Mouse (Mus musculus): Measurements from ENCODE around the gene Chsy1. TPM values are rescaled to one million over a fixed set of nuclear protein-coding genes. Genes with fewer than 3 reads are reported as not detected.

The Chsy1 gene
- 22.7 and 24.4 TPM in 2 replicates for polyA plus RNA-seq (2015; fragmentation: Nextera tagmentation; extraction: Ambion mirVana)

DNA sequence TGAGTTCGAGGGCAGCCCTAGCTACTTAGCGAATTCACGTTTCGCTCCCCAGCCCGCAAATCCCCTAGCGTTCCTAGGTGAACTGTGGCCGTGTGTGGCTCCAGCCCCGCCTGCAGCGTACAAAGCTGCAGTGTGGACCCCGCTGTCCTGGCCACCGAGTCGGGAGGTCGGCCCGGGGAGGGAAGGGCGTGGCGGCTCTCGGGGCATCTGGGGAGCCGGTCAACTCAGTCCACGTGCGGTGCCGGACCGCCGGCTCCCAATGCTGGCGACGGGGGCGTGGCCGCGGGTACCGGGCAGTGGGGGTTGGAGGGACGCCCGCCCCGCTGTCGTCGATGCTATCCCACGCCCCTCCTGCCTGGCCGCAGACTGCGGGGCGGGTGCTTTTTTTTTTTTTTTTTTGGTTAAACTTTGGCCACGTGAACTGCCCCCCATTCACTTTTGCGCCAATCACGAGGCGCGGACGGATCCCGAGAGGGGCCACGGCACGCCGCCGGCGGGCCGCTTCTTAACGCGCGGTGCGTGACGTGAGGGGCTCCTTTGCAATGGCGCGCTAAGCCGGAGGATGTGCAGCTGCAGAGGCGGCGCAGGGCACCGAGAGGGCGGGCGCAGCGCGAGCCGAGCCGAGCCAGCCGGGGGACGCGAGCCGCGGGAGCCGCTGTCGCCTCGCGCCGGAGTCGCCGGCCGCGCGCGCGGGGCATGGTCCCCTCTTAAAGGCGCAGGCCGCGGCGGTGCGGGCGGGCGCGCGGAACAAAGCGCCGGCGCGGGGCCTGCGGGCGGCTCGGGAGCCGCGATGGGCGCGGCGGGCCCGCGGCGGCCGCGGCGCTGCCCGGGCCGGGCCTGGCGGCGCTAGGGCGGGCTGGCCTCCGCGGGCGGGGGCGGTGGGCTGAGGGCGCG is at the start of gene Chsy1:
Gene Chsy1, plus strand, starts transcription at position 555 of the 894 bp plus-strand sequence.
- Histone ChIP-seq H3K4me3 (peak within 1 kb of the TSS; percentile 93), H3K4me1 (peaks cover 35% of the 10 kb centered on the region), H3K4me2 (peak within 1 kb of the TSS; percentile 84), H3K27ac (peak within 1 kb of the TSS; percentile 94), H3K9ac (peak within 1 kb of the TSS; percentile 98), H3K27me3 (no peaks in the 10 kb centered on the region), H3K36me3 (0 out of 2 replicates have a peak, but pooled peaks cover 1% of the 10 kb centered on the region), H3K9me3 (no peaks in the 10 kb centered on the region)
- under 1% methylated on average over 95 of the region's 123 CpGs for WGBS
- peak; percentile 81 for ATAC-seq (ENCODE audit: insufficient number of reproducible peaks, insufficient read depth, low FRiP score, low TSS enrichment, low read depth)

DNA sequence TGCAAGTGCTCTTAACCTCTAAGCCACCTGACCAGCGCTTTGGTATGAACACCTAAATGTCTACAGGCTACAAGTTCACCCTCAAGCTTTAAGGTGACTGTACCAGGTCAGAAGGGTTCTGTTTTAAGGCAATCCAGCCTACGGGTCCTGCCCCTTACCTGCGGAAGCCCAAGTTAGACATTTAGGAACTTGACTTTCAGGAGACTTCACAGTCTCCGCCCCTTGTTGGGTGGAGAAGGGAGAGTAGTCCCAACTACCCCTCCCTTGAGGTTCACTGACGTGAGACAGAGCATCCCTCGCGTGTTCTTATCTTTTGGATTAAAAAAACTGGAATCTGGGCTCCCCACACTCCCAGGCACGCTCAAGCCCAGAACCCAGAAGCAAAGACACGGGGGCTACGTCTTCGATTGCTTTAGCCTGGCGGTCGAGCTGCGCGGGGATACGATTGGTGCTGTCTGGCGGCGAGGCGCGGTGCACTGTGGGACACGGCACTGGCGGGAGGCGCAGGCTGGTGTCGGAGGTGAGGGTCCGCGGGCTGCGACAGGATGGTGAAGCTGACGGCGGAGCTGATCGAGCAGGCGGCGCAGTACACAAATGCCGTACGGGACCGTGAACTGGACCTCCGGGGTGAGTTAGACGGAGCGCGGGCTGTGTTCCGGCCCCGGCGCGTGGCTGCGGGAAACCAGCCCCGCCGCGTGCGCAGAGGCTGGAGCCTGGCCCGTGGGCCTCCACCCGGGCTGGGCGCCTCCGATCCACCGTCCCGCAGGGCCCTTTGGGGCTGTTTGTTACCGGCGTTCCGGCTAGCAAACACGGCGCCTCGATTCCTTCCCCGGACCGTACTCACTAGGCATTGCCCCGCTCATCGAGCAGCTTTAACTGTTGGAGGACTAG is 49.0 kb upstream of the Chsy1 start:
- Histone ChIP-seq H3K4me1 (peaks cover 20% of the 10 kb centered on the region), H3K9ac (peak overlapping the region; percentile 98), H3K36me3 (peaks cover 29% of the 10 kb centered on the region), H3K4me2 (peak overlapping the region; percentile 90), H3K27me3 (no peaks in the 10 kb centered on the region), H3K27ac (peak overlapping the region; percentile 71), H3K9me3 (no peaks in the 10 kb centered on the region), H3K4me3 (peak overlapping the region; percentile 96)
- ATAC-seq (ENCODE audit: insufficient number of reproducible peaks, insufficient read depth, low FRiP score, low TSS enrichment, low read depth): peak; percentile 88
- WGBS: under 1% methylated on average over 64 of the region's 64 CpGs

DNA sequence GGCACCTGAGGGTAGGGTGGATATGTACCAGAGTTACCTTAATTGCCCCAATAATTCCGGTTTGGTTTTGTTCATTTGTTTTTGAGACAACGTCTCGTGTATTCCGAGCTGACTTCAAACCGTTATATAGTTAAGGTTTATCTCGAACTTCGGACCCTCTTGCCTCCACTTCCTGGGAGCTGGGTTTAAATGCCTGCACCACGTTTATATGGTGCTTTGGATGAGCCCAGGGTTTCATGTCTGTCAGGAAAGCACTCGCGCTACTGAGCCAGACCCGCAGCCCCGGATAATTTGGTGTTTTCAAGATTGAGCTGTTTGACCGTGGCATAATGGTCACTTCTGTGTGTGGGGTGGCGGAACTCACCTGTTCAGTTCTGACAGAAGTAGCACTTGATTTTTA is 48.3 kb upstream of the Chsy1 start:
- H3K4me2 ChIP-seq: peak overlapping the region; percentile 90
- no peak overlapping the region; the same call in 1 of the 2 replicates for H3K27ac ChIP-seq
- no peaks in the 10 kb centered on the region for H3K27me3 ChIP-seq
- no peaks in the 10 kb centered on the region for H3K9me3 ChIP-seq
- peak overlapping the region; percentile 98 for H3K9ac ChIP-seq
- H3K4me1 ChIP-seq: peaks cover 20% of the 10 kb centered on the region
- ATAC-seq (ENCODE audit: insufficient number of reproducible peaks, insufficient read depth, low FRiP score, low TSS enrichment, low read depth): no peak
- peak overlapping the region; percentile 96 for H3K4me3 ChIP-seq
- WGBS: 1% methylated on average over 14 of the region's 14 CpGs
- H3K36me3 ChIP-seq: peaks cover 35% of the 10 kb centered on the region

DNA sequence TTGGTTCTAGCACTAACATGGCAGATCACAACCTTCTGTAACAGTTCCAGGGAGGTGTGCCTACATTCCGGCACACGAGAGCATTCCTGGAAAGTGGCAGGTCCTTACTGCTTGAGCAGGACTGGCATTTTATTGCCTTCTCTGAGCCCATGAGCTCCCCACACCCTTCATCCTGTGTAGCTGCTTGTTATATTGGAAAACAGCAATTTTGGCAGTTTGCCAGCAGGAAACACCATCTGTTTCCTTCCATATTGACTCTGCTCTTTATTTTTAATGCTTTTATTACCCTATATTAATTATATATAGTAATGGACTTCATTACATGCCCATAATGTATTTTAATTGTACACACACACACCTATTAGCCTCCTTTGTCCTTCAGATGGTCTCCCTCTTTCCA is 32.9 kb upstream of the Chsy1 start:
- Histone ChIP-seq H3K4me3 (no peak overlapping the region), H3K4me2 (no peak overlapping the region), H3K9me3 (no peaks in the 10 kb centered on the region), H3K27me3 (no peaks in the 10 kb centered on the region), H3K36me3 (peaks cover 56% of the 10 kb centered on the region), H3K9ac (no peak overlapping the region), H3K27ac (no peak overlapping the region), H3K4me1 (peaks cover 12% of the 10 kb centered on the region)
- WGBS: 79% methylated on average over 2 of the region's 2 CpGs
- no peak for ATAC-seq (ENCODE audit: insufficient number of reproducible peaks, insufficient read depth, low FRiP score, low TSS enrichment, low read depth)

DNA sequence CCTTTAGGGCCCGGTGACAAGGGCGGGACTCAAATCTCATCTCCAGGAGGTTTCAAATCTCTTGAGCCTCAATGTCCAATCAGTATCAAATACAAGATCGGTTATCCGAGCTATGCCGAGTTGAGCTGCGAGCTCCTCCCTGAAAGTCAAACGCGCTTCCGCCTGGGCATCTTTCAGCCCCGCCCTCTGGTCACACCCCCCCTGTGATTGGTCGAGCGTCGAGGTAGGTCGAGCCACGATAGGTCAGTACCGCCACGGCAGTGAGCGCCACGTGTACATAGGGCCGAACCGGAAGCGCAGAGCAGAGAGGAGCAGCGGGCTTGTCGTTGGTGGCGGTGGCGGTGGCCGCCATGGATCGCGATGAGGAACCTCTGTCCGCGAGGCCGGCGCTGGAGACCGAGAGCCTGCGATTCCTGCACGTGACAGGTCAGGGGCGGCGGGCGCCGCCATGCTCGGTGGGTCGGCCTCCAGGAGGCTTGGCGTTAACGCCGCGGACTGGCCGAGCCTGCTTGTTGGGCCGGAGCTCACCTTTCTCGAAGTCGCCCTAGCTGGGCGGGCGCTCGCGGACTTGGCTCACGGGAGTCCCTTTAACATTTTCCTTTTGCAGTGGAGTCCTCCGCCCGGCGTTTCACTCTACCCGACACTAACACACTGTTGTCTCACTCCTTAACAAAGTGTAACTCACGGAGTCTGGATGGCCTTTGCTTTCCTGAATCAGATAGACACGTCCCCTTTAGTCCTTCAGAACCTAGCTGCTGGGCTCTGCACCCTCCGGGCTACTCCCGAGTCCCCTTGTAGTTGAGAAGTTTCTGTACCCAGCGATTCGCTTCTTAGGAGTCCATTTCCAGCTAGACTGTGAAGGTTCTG is 29.7 kb upstream of the Chsy1 start, which contains the start of gene Selenos:
Gene Selenos, plus strand, starts transcription at position 286 of the 867 bp plus-strand sequence.
- H3K27me3 ChIP-seq: no peaks in the 10 kb centered on the region
- WGBS: under 1% methylated on average over 65 of the region's 65 CpGs
- peak within 1 kb of the TSS; percentile 84 for H3K4me3 ChIP-seq
- H3K4me1 ChIP-seq: peaks cover 17% of the 10 kb centered on the region
- H3K4me2 ChIP-seq: peak within 1 kb of the TSS; percentile 68
- H3K9me3 ChIP-seq: no peaks in the 10 kb centered on the region
- peak within 1 kb of the TSS; percentile 82 for H3K27ac ChIP-seq
- peak within 1 kb of the TSS; percentile 85 for H3K9ac ChIP-seq
- ATAC-seq (ENCODE audit: insufficient number of reproducible peaks, insufficient read depth, low FRiP score, low TSS enrichment, low read depth): peak; percentile 99
- peaks cover 56% of the 10 kb centered on the region for H3K36me3 ChIP-seq

DNA sequence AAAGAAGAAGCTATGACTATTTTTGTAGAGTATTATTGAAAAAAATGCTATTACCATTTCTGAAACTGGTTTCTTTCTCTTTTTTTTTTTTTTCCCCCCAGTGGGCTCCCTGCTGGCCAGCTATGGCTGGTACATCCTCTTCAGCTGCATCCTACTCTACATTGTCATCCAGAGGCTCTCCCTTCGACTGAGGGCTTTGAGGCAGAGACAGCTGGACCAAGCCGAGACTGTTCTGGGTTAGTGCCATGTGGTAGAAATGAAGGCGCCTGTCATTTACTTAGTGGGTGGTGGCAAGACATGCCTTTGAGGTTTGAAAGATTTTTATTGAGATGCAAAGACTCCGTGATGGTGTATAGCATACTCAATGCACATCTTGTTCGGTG is 29.1 kb upstream of the Chsy1 start:
- Histone ChIP-seq H3K36me3 (peaks cover 56% of the 10 kb centered on the region), H3K4me1 (peaks cover 17% of the 10 kb centered on the region), H3K27me3 (no peaks in the 10 kb centered on the region), H3K4me3 (peak overlapping the region; percentile 84), H3K4me2 (peak overlapping the region; percentile 68), H3K9me3 (no peaks in the 10 kb centered on the region), H3K9ac (peak overlapping the region; percentile 85), H3K27ac (peak overlapping the region; percentile 82; the same call in 1 of the 2 replicates)
- no peak for ATAC-seq (ENCODE audit: insufficient number of reproducible peaks, insufficient read depth, low FRiP score, low TSS enrichment, low read depth)
- WGBS: 20% methylated on average over 5 of the region's 5 CpGs

DNA sequence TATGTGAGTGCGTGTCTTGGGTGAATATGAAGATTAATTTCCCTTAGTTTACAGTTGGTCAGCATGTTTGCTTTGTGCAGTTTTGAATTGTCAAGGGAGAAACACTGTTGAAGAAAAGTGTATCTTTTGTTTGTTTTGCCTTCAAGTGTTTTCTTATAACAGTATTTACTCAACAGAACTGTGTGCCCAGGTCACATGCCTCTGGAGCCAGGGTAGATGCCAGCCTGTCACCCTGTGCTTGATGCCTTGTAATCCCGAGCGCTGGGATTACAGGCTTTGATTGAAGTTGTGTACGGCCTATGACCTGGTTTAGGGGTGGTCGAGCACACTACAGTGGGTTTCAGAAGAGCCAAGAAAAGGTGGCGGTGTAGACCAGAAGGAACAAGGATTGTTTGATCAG is 25.6 kb upstream of the Chsy1 start:
- Histone ChIP-seq H3K4me1 (peaks cover 17% of the 10 kb centered on the region), H3K36me3 (peaks cover 73% of the 10 kb centered on the region), H3K9me3 (no peaks in the 10 kb centered on the region), H3K27me3 (no peaks in the 10 kb centered on the region), H3K4me2 (no peak overlapping the region), H3K4me3 (no peak overlapping the region), H3K27ac (no peak overlapping the region), H3K9ac (no peak overlapping the region)
- ATAC-seq (ENCODE audit: insufficient number of reproducible peaks, insufficient read depth, low FRiP score, low TSS enrichment, low read depth): no peak
- WGBS: 85% methylated on average over 6 of the region's 6 CpGs

DNA sequence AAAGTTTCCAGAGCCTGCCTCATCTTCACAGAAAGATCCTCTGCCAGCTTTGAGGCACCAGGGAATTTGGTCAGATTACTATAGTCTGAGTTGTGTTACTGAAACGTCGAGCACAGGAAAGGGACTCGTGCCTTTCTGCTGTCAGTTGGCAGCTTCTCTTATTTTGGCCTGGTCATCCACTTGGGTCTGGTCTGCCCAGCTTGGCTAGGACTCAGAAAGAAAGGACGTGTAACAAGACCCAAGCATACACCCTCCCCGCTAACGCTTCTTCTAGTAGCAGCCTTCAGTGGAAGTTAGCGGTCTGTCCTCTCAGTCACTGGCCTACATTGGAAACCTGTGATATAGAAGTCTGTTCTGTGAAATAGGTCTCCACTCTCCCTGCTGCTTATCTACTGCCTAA is 24.8 kb upstream of the Chsy1 start:
- Histone ChIP-seq H3K4me2 (no peak overlapping the region), H3K27ac (no peak overlapping the region), H3K4me3 (no peak overlapping the region), H3K9me3 (no peaks in the 10 kb centered on the region), H3K4me1 (peaks cover 17% of the 10 kb centered on the region), H3K36me3 (peaks cover 80% of the 10 kb centered on the region), H3K9ac (no peak overlapping the region), H3K27me3 (no peaks in the 10 kb centered on the region)
- WGBS: 83% methylated on average over 7 of the region's 7 CpGs
- ATAC-seq (ENCODE audit: insufficient number of reproducible peaks, insufficient read depth, low FRiP score, low TSS enrichment, low read depth): no peak

DNA sequence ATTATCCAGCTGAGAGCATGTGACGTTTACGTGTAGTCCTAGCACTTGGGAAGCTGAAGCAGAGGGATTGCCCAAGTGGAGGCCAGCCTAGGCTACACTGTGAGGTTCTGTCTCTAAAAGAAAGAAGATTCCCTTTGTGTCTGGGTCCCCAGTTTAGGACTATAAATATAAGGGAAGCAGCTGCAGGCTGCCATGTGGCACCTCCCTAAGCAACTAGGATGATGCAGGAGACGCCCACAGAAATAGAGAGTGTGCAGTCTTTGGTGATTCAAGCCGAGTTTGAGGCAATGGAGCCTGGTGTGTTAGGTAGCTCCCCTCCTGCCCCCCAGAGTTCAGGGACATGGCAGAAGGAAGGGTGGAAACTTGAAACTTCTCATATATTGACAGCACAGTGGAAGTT is 21.7 kb upstream of the Chsy1 start:
- no peak overlapping the region for H3K4me3 ChIP-seq
- peaks cover 95% of the 10 kb centered on the region for H3K36me3 ChIP-seq
- H3K27me3 ChIP-seq: no peaks in the 10 kb centered on the region
- ATAC-seq (ENCODE audit: insufficient number of reproducible peaks, insufficient read depth, low FRiP score, low TSS enrichment, low read depth): no peak
- H3K27ac ChIP-seq: no peak overlapping the region
- no peaks in the 10 kb centered on the region for H3K9me3 ChIP-seq
- no peak overlapping the region for H3K4me2 ChIP-seq
- WGBS: 89% methylated on average over 4 of the region's 4 CpGs
- no peaks in the 10 kb centered on the region for H3K4me1 ChIP-seq
- no peak overlapping the region for H3K9ac ChIP-seq

DNA sequence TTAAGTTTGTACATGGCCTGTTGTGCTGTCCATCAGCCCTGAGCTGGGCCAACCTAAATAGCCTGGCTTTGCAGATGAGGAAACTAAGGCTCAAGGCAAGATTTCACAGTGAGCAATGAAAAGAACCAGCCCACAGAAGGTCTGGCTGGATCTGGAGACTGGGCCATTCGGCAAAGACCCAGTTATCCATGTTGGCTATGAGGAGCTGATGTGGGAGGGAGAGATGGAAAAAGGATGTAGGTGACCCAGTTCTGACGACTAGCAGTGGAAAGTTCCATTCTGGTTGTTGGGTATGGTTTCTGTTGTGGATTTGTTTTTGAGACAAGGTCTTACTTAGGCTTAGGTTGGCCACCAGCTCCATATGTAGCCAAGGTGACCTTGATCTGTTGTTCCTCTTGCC is 21.2 kb upstream of the Chsy1 start:
- Histone ChIP-seq H3K27me3 (no peaks in the 10 kb centered on the region), H3K27ac (no peak overlapping the region), H3K4me3 (no peak overlapping the region), H3K36me3 (peaks cover 91% of the 10 kb centered on the region), H3K4me2 (no peak overlapping the region), H3K9ac (no peak overlapping the region), H3K9me3 (no peaks in the 10 kb centered on the region), H3K4me1 (no peaks in the 10 kb centered on the region)
- no peak for ATAC-seq (ENCODE audit: insufficient number of reproducible peaks, insufficient read depth, low FRiP score, low TSS enrichment, low read depth)
- WGBS: 99% methylated on average over 2 of the region's 2 CpGs

All from embryonic facial prominence, embryonic 13.5 days (tissue).